Mouse (Mus musculus) layer of hippocampus, adult 9-10 months (tissue): Measurements from ENCODE around the gene Lsm3.
A peak's percentile ranks its signal among the peaks of the same experiment; 100 is the strongest.

Experiments used
- DNase-seq: peaks from one replicate; pipeline ENCODE4 v3.0.0; 2022; ENCODE audit warnings: low spot score

Gene Lsm3

DNA sequence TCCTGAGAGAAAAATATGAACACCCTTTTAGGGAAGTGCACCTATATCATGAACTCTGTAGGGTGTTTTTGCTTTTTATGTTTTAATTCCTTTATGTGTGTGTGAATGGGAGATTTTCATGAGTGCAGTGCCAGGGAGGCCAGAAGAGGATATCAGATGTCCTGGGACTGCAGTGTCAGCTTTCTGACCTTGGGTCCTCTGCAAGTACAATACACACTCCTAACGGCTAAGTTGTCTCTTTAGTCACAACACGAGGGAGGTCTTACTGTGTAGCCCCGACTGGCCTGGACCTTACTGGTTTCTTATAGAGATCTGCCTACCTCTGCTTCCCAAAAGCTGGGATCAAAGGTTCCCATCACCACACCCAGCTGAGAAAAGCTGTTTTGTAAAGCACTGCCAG, 37.0 kb downstream of the Lsm3 start:
- DNase-seq = no peak

DNA sequence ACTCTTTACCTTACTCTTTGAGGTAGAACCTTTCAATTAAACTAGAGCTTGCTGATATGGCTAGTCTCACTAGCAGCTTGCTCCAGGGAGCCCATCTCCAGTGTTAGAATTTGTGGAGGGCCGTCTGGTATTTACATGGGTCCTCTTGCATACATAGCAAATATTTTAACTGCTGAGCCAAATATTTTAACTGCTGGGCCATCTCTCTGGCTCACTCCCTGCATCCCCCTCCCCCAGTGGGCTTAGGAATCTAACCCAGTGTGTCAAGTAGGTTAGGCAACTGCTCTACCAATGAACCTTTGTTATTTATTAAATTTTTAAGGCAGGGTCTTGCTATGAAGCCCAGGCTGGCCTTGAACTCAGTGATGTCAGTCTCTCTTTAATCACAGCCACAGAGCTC, 42.8 kb downstream of the Lsm3 start:
- no peak for DNase-seq

DNA sequence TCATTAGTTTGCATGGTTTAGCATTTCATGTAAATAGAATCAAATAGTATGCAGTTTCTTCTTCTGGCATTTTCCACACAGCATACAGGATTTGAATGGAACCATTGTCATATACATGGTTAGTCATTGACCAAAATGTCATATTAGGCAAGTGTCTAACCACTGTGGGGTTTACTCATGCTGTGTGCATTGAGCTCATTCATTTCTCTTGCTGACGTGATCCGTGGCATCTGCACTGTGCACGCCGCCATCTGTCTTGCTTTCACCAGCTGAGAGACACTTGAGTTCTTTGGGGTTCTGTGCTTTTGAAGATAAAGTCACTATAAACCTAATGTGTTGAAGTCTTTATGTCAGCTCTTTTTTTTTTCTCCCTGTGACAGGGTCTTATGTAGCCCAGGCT, 43.6 kb downstream of the Lsm3 start:
- DNase-seq = peak; percentile 53

DNA sequence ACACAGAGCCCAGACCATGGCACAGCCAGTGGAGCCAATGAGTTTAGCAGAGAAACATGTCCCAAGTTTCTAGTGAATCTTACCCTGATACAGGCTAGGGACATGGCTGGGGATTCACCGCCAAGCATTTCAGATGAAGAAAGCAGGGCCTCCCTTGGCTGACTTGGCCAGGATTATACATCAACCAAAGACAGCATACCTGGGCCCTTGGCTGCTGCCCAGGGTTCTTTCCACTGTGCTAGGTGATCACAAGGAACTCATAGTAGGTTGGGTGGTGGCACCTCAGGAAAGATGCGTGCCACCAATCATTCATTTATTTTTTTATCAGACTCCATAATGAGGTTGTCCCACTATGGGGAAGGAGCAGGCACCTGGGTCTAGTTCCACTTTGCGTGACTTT, 44.5 kb downstream of the Lsm3 start:
- no peak for DNase-seq

DNA sequence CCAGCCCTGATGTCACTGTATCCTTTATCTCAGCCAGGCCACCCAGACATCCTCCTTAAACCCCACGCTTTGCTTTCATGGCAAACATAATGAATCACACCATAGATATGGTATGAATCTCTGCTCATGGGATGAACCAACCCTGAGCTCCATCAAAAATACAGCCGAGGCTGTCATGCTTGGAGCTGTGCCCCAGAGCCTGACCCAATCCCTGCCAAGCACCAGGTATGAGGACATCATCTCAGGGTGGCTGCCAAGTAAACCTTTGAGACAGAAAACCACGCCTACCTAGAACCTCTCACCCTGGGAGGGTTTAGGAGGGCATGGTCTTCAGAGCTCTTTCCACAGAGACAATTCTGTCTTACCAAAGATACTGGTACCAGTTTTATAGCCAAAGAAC, 47.3 kb downstream of the Lsm3 start:
- no peak for DNase-seq

DNA sequence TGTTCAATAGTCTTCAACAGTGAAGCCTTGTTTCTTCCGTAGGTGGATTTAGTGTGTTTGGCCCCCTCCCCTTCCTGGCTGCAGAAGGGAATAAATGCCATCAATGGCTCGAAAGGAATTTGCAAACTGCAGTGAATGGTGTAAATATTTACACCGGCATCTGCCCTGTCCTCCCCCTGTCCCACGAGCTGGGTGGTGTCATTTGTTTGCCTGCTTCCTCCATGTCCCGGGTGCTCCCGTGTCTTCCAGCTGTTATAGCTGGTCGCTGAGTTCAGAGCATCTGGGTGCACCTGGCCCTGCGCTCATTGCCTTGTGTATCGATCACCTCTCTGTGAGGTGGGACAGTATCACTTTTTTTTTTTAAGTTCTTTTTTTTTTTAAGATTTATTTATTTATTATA, 50.7 kb downstream of the Lsm3 start:
- no peak for DNase-seq
